Comparison of ENCODE assay signal across 29 mouse cellular contexts in genomic region chr6:129403391-129403790, GRCm38 (mm10). TPM values are rescaled to one million over a fixed set of nuclear protein-coding genes. Genes with fewer than 3 reads are reported as not detected.
"Had no signal": no experiment of that assay in that cellular context is flagged by ENCODE, and none has a peak within 500 bp of the region (broad histone marks: within the 10 kb centered on the region; RNA-seq: fewer than 3 reads in every experiment).

No protein-coding gene starts in this region.

- DNase-seq: kidney, adult 8-10 months; kidney, postnatal 14 days; kidney, postnatal 4 days; left cerebral cortex, postnatal 4 days; liver, postnatal 0 days; lung, embryonic 14.5 days; lung, postnatal 4 days; retina, postnatal 1 day; right cerebral cortex, postnatal 25 days; spleen, adult 18-20 months; thymus, postnatal 25 days had no signal

- H3K9me3 ChIP-seq: kidney, embryonic 15.5 days; limb, embryonic 12.5 days; limb, embryonic 15.5 days; megakaryocyte, embryonic 14.5 days; midbrain, embryonic 10.5 days; midbrain, embryonic 13.5 days; neural tube, embryonic 13.5 days; stomach, embryonic 15.5 days had no signal

- H3K4me2 ChIP-seq: kidney, embryonic 15.5 days; limb, embryonic 12.5 days; limb, embryonic 15.5 days; liver, embryonic 11.5 days; lung, embryonic 14.5 days; midbrain, embryonic 13.5 days; neural tube, embryonic 13.5 days; stomach, embryonic 15.5 days had no signal

- H3K27me3 ChIP-seq: kidney, embryonic 15.5 days; limb, embryonic 12.5 days; limb, embryonic 15.5 days; megakaryocyte, embryonic 14.5 days; midbrain, embryonic 13.5 days; neural tube, embryonic 13.5 days; stomach, embryonic 15.5 days had no signal

- ATAC-seq: liver, postnatal 0 days; lung, postnatal 0 days; midbrain, embryonic 13.5 days; midbrain, embryonic 16.5 days had no signal

- H3K4me3 ChIP-seq: kidney, embryonic 15.5 days; limb, embryonic 12.5 days; limb, embryonic 15.5 days; megakaryocyte, embryonic 14.5 days; midbrain, embryonic 10.5 days; midbrain, embryonic 13.5 days; myocyte; neural tube, embryonic 13.5 days; stomach, embryonic 15.5 days had no signal

- H3K4me1 ChIP-seq: limb, embryonic 12.5 days; limb, embryonic 15.5 days; midbrain, embryonic 13.5 days; neural tube, embryonic 13.5 days; stomach, embryonic 15.5 days had no signal

- H3K27ac ChIP-seq: kidney, embryonic 15.5 days; limb, embryonic 12.5 days; limb, embryonic 15.5 days; liver, embryonic 14.5 days; midbrain, embryonic 10.5 days; midbrain, embryonic 13.5 days; neural tube, embryonic 13.5 days; stomach, embryonic 15.5 days had no signal

- H3K9ac ChIP-seq: kidney, embryonic 15.5 days; limb, embryonic 12.5 days; limb, embryonic 15.5 days; liver, embryonic 14.5 days; liver, postnatal 0 days; lung, embryonic 14.5 days; midbrain, embryonic 13.5 days; neural tube, embryonic 13.5 days; stomach, embryonic 15.5 days had no signal

- H3K36me3 ChIP-seq: kidney, embryonic 15.5 days; limb, embryonic 12.5 days; limb, embryonic 15.5 days; midbrain, embryonic 10.5 days; midbrain, embryonic 13.5 days; neural tube, embryonic 13.5 days; stomach, embryonic 15.5 days had no signal

RNA-seq across cellular contexts. Expression of gene Clec9a, which starts 5.3 kb away (rescaled TPM):
- total RNA-seq: layer of hippocampus, adult 18-20 months; layer of hippocampus, postnatal 14 days; left cerebral cortex, postnatal 14 days; left cerebral cortex, postnatal 4 days had no signal
- polyA plus RNA-seq: myocyte had no signal

RNA-seq across cellular contexts. Expression of gene Clec1b, which starts 6.3 kb away (rescaled TPM):
- total RNA-seq: layer of hippocampus, adult 18-20 months had no signal
- polyA plus RNA-seq: myocyte had no signal

RNA-seq across cellular contexts. Expression of gene Clec12b, which starts 17.7 kb away (rescaled TPM):
- total RNA-seq: layer of hippocampus, adult 18-20 months; layer of hippocampus, postnatal 14 days; left cerebral cortex, adult 8-10 months; left cerebral cortex, postnatal 14 days; left cerebral cortex, postnatal 4 days; monocyte, adult 5-6 weeks had no signal
- polyA plus RNA-seq: kidney, embryonic 15.5 days; limb, embryonic 12.5 days; limb, embryonic 15.5 days; liver, embryonic 11.5 days; midbrain, embryonic 10.5 days; myocyte; neural tube, embryonic 13.5 days; stomach, embryonic 15.5 days had no signal
